Mouse (Mus musculus) embryonic facial prominence, embryonic 14.5 days (tissue): ENCODE results near the gene Anapc4. TPM values are rescaled to one million over a fixed set of nuclear protein-coding genes. Genes with fewer than 3 reads are reported as not detected.

Experiments used
- ATAC-seq: fragments of 200-750 bp; cut with Nextera tagmentation; 2 replicates; pipeline ENCODE4 v1.8.0; 2017; ENCODE audit warnings: low read depth, moderate number of reproducible peaks, moderate TSS enrichment
- DNase-seq: peaks from one replicate; pipeline ENCODE4 v3.0.0-alpha.2; 2015; ENCODE audit warnings: low spot score
- H3K27ac ChIP-seq: fragments of 300-500 bp; sonication (generic); replicated peaks from 2 replicates; pipeline ENCODE4 v1.5.1; 2014; ENCODE audit warnings: low read depth, mild to moderate bottlenecking, low read length, moderate library complexity
- H3K27me3 ChIP-seq: fragments of 300-500 bp; sonication (generic); replicated peaks from 2 replicates; pipeline ENCODE4 v1.6.1; 2014; ENCODE audit warnings: low read length; ENCODE audit not compliant: control insufficient read depth, insufficient read depth
- H3K36me3 ChIP-seq: fragments of 300-500 bp; sonication (generic); 2 replicates; pipeline ENCODE4 v1.6.1; 2014; ENCODE audit warnings: low read length, mixed read lengths; ENCODE audit not compliant: control insufficient read depth, insufficient read depth
- H3K4me1 ChIP-seq: fragments of 300-500 bp; sonication (generic); 2 replicates; pipeline ENCODE4 v1.6.1; 2014; ENCODE audit warnings: antibody characterized with exemption, low read length; ENCODE audit not compliant: control insufficient read depth, insufficient read depth
- H3K4me2 ChIP-seq: fragments of 300-500 bp; sonication (generic); 2 replicates; pipeline ENCODE4 v1.6.1; 2014; ENCODE audit warnings: low read depth, mild to moderate bottlenecking, low read length, moderate library complexity, mixed read lengths
- H3K4me3 ChIP-seq: fragments of 300-500 bp; sonication (generic); 2 replicates; pipeline ENCODE4 v1.5.1; 2014; ENCODE audit warnings: low read depth, mild to moderate bottlenecking, low read length
- H3K9ac ChIP-seq: fragments of 300-500 bp; sonication (generic); 2 replicates; pipeline ENCODE4 v1.6.1; 2014; ENCODE audit warnings: low read depth, mild to moderate bottlenecking, low read length, moderate library complexity, mixed read lengths
- H3K9me3 ChIP-seq: fragments of 300-500 bp; sonication (generic); 2 replicates; pipeline ENCODE4 v1.6.1; 2016; ENCODE audit warnings: low read length; ENCODE audit not compliant: control insufficient read depth
- WGBS: fragments of 180-500 bp; shearing (Covaris S2); extraction: QIAGEN DNeasy Blood & Tissue Kit; methylation state at CpG from one replicate; pipeline ENCODE4 v1.1.7; 2014; 5-methylcytosine and 5-hydroxymethylcytosine counted together
- polyA plus RNA-seq: library from polyadenylated mRNA; unstranded; fragments of >200 nt; fragmentation: Nextera tagmentation; extraction: Ambion mirVana; gene quantifications from 2 replicates; pipeline ENCODE4 v1.2.1, GENCODE M21; 2014

Anapc4 gene
- polyA plus RNA-seq, 1 experiment from 2014 or later, result 103 TPM

GRCm38 (mm10) chr5:52844319-52844718 is 10.5 kb downstream of the Anapc4 start:
- 86% methylated on average over 7 of the region's 7 CpGs for WGBS
- H3K4me3 ChIP-seq, result no peak overlapping the region
- H3K4me2 ChIP-seq, result no peak overlapping the region
- H3K36me3 ChIP-seq, result peaks cover 90% of the 10 kb centered on the region
- DNase-seq (no peak), ATAC-seq (no peak)
- no peak overlapping the region for H3K27ac ChIP-seq
- H3K9me3 ChIP-seq, result no peaks in the 10 kb centered on the region
- no peak overlapping the region for H3K9ac ChIP-seq
- no peaks in the 10 kb centered on the region for H3K27me3 ChIP-seq
- no peaks in the 10 kb centered on the region for H3K4me1 ChIP-seq

GRCm38 (mm10) chr5:52855727-52856126 is 21.9 kb downstream of the Anapc4 start:
- no peak overlapping the region for H3K27ac ChIP-seq
- H3K4me2 ChIP-seq, result no peak overlapping the region
- 91% methylated on average over 5 of the region's 5 CpGs for WGBS
- H3K9me3 ChIP-seq, result no peaks in the 10 kb centered on the region
- DNase-seq, result peak; percentile 13
- H3K9ac ChIP-seq, result no peak overlapping the region
- H3K4me1 ChIP-seq, result no peaks in the 10 kb centered on the region
- H3K27me3 ChIP-seq, result no peaks in the 10 kb centered on the region
- no peak overlapping the region for H3K4me3 ChIP-seq
- H3K36me3 ChIP-seq, result peaks cover 78% of the 10 kb centered on the region
- no peak for ATAC-seq

DNA sequence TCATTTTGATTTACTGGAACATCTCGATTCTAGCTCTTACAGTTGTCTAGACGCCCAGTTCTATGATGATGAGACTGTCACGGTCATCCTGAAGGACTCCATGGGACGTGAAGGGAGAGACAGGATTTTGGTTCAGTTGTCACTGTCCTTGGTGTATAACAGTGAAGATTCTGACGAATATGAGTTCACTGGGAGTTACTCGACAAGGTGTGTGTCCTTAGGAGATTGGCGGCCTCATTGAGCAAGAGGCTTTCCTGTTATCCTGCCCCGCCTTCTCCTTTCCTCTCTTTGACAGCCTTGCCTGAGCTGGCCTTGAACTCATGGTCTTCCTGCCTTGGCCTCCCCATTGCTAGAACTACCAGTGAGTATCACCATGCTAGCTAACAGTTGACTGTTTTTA is 30.6 kb downstream of the Anapc4 start:
- H3K36me3 ChIP-seq, result peaks cover 90% of the 10 kb centered on the region
- ATAC-seq (no peak), DNase-seq (no peak)
- H3K4me3 ChIP-seq, result no peak overlapping the region
- H3K27me3 ChIP-seq, result no peaks in the 10 kb centered on the region
- no peak overlapping the region for H3K27ac ChIP-seq
- no peaks in the 10 kb centered on the region for H3K9me3 ChIP-seq
- no peaks in the 10 kb centered on the region for H3K4me1 ChIP-seq
- WGBS, result 89% methylated on average over 8 of the region's 8 CpGs
- H3K9ac ChIP-seq, result no peak overlapping the region
- H3K4me2 ChIP-seq, result no peak overlapping the region

DNA sequence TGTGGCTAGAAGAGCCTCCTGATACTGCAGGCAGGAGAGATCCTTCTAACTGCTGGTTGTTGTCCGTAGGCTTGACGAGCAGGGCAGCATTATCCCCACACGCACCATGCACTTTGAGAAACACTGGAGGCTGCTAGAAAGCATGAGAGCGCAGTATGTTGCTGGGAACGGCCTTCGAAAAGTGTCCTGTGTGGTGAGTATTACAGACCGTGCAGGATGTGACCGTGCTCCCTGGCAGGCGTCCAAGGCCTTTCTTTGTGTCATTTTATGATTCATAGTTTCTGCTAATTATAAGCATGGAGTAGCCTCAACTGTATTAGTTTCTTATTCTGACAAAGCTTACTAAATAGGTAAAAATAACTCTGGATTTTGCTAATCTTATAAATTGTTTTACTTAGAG is 32.0 kb downstream of the Anapc4 start:
- Histone ChIP-seq H3K27ac (no peak overlapping the region), H3K9me3 (no peaks in the 10 kb centered on the region), H3K4me2 (no peak overlapping the region), H3K36me3 (peaks cover 78% of the 10 kb centered on the region), H3K9ac (no peak overlapping the region), H3K4me1 (no peaks in the 10 kb centered on the region), H3K27me3 (no peaks in the 10 kb centered on the region), H3K4me3 (no peak overlapping the region)
- DNase-seq (peak; percentile 51), ATAC-seq (peak; percentile 41; the same call in 1 of the 2 replicates)
- 77% methylated on average over 9 of the region's 9 CpGs for WGBS

DNA sequence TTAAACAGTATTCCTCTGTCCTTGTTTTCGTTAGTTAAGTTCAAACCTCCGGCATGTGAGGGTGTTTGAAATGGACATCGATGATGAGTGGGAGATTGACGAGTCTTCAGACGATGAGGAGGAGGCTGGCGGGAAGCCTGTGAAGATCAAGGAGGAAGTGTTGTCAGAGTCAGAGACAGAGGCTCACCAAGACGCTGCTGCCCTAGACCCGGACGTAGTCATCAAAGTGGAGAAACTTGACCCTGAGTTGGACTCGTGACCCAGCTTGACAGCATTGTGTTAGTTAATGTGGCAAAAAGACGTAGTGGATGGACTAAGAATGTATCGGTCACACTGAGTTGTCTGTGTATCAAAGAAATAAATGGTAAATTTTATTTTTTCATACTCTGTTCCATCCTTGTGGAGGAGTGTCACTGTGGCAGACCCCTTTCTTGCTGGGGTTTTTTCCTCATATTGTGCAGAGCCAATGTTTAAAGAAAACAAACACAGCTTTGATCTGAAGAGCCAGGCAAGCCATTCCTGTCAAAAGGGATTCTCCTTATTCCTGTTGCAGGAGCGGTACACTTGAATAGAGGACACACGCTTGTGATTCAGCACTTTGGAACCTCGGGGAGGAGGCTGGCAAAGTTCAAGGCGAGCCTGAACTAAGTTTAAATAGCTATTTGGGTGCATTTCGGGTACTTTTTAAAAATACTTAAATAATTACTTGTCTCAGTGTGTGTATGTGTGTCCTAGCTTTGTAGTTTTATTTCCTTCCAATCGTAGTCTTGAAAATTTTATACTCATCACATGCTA is 32.7 kb downstream of the Anapc4 start:
- Histone ChIP-seq H3K9ac (no peak overlapping the region), H3K4me3 (no peak overlapping the region), H3K4me2 (no peak overlapping the region), H3K36me3 (peaks cover 71% of the 10 kb centered on the region), H3K9me3 (no peaks in the 10 kb centered on the region), H3K4me1 (no peaks in the 10 kb centered on the region), H3K27ac (no peak overlapping the region), H3K27me3 (no peaks in the 10 kb centered on the region)
- WGBS, result 86% methylated on average over 18 of the region's 18 CpGs
- ATAC-seq (no peak), DNase-seq (no peak)

DNA sequence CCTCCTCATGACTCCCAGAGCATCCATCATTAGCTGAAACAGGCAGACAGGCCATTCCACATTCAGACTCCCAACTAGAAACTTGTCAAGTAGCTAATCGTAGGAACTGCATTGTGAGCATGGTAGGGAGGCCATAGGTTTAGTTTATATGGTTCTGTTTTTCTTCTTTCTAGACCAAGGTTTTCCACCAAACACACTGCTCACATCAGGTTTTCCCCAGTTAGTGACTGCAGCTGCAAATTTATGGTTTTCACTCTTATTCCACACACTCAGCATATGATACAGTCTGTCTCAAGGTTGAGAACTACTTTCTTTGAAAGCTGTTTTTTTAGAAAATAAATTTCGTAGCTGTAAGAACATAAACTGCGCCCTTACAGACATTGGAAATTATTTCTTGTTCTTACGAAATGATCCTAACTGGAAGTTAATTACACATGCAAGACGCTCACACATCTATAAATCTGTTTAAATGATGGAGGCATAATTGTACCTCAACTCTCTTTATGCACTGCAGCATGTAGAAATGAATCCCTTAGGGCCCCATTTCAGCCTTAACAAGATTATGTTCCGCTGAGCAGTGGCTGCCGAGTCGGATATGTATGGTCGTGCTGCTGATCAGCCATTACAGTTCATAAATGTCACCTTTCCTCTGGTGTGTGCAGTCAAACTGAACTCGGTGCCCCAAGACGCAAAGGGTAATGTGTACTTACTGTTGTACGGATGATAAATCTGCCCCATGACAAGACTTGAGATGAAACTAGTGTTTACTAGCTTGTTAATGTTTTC is 35.3 kb downstream of the Anapc4 start:
- 77% methylated on average over 12 of the region's 12 CpGs for WGBS
- no peak for DNase-seq
- Histone ChIP-seq H3K4me3 (no peak overlapping the region), H3K9me3 (no peaks in the 10 kb centered on the region), H3K36me3 (peaks cover 46% of the 10 kb centered on the region), H3K27ac (no peak overlapping the region), H3K4me1 (no peaks in the 10 kb centered on the region), H3K27me3 (no peaks in the 10 kb centered on the region), H3K9ac (no peak overlapping the region), H3K4me2 (no peak overlapping the region)
- ATAC-seq, result no peak

DNA sequence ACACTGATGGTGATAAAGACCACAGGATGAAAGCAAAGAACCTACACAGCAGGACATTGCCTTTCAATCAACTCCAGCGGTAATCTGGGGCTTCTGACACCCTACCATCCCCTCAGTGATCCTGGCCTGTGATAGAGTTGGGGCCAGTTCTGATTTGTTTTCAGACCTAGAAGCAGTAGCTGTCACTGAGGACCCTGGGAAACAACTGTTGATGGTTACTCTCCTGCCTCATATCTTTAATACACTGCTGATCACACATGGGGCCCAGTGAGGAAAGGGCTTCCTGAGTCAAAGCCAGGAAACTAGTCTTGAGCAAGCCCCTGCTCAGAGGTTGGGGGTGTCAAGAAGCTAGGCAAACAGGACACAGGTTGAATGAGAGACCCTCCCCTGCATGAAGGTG is 37.6 kb downstream of the Anapc4 start:
- ATAC-seq (no peak), DNase-seq (no peak)
- H3K4me1 ChIP-seq, result no peaks in the 10 kb centered on the region
- peaks cover 24% of the 10 kb centered on the region for H3K36me3 ChIP-seq
- 30% methylated on average over 1 of the region's 1 CpGs for WGBS
- no peak overlapping the region for H3K9ac ChIP-seq
- H3K27ac ChIP-seq, result no peak overlapping the region
- no peak overlapping the region for H3K4me3 ChIP-seq
- H3K27me3 ChIP-seq, result no peaks in the 10 kb centered on the region
- H3K4me2 ChIP-seq, result no peak overlapping the region
- no peaks in the 10 kb centered on the region for H3K9me3 ChIP-seq

- H3K9me3 ChIP-seq, result no peaks in the 10 kb centered on the region
- no peak for DNase-seq
- no peak overlapping the region for H3K9ac ChIP-seq
- no peaks in the 10 kb centered on the region for H3K27me3 ChIP-seq
- no peak overlapping the region for H3K4me3 ChIP-seq
- ATAC-seq, result no peak
- H3K4me1 ChIP-seq, result no peaks in the 10 kb centered on the region
- 96% methylated on average over 13 of the region's 13 CpGs for WGBS
- H3K27ac ChIP-seq, result no peak overlapping the region
- no peak overlapping the region for H3K4me2 ChIP-seq
- H3K36me3 ChIP-seq, result peaks cover 19% of the 10 kb centered on the region
These were observed 38.2 kb downstream of the Anapc4 start for GRCm38 (mm10) chr5:52871986-52872385.
